Mouse (Mus musculus) embryonic facial prominence, embryonic 12.5 days (tissue): ENCODE results near the gene Etv3. TPM values are rescaled to one million over a fixed set of nuclear protein-coding genes. Genes with fewer than 3 reads are reported as not detected.
"Not testable (repeated sequence)": the region's sequence is repeated elsewhere in the genome, so short reads cannot be mapped to it uniquely, and the experiment has no call there.

ENCODE experiments used
- ATAC-seq: fragments of 200-750 bp; cut with Nextera tagmentation; 2 replicates; pipeline ENCODE4 v1.8.0; 2017; ENCODE audit not compliant: insufficient number of reproducible peaks, insufficient read depth, low FRiP score, low TSS enrichment
- H3K27ac ChIP-seq: fragments of 300-500 bp; sonication (generic); 2 replicates; pipeline ENCODE4 v1.5.1; 2016; ENCODE audit warnings: mild to moderate bottlenecking
- H3K27me3 ChIP-seq: fragments of 300-500 bp; sonication (generic); 2 replicates; pipeline ENCODE4 v1.6.1; 2016; ENCODE audit warnings: mild to moderate bottlenecking, moderate library complexity
- H3K36me3 ChIP-seq: fragments of 300-500 bp; sonication (generic); 2 replicates; pipeline ENCODE4 v1.6.1; 2016; ENCODE audit warnings: mild to moderate bottlenecking
- H3K4me1 ChIP-seq: fragments of 300-500 bp; sonication (generic); 2 replicates; pipeline ENCODE4 v1.6.1; 2016
- H3K4me2 ChIP-seq: fragments of 300-500 bp; sonication (generic); replicated peaks from 2 replicates; pipeline ENCODE4 v1.6.1; 2016; ENCODE audit warnings: mild to moderate bottlenecking, moderate library complexity
- H3K4me3 ChIP-seq: fragments of 300-500 bp; sonication (generic); 2 replicates; pipeline ENCODE4 v1.5.1; 2016; ENCODE audit warnings: mild to moderate bottlenecking
- H3K9ac ChIP-seq: fragments of 300-500 bp; sonication (generic); 2 replicates; pipeline ENCODE4 v1.6.1; 2016; ENCODE audit warnings: mild to moderate bottlenecking, moderate library complexity
- H3K9me3 ChIP-seq: fragments of 300-500 bp; sonication (generic); 2 replicates; pipeline ENCODE4 v1.6.1; 2016; ENCODE audit warnings: mild to moderate bottlenecking, moderate library complexity
- WGBS: fragments of 180-500 bp; shearing (Covaris S2); methylation state at CpG from one replicate; pipeline ENCODE4 v1.1.7; 2016; 5-methylcytosine and 5-hydroxymethylcytosine counted together
- polyA plus RNA-seq: library from polyadenylated mRNA; unstranded; fragments of >200 nt; fragmentation: Nextera tagmentation; extraction: Ambion mirVana; gene quantifications from 2 replicates; pipeline ENCODE4 v1.2.1, GENCODE M21; 2016

The Etv3 gene
- polyA plus RNA-seq, 1 experiment from 2014 or later, result 16.3 TPM

DNA sequence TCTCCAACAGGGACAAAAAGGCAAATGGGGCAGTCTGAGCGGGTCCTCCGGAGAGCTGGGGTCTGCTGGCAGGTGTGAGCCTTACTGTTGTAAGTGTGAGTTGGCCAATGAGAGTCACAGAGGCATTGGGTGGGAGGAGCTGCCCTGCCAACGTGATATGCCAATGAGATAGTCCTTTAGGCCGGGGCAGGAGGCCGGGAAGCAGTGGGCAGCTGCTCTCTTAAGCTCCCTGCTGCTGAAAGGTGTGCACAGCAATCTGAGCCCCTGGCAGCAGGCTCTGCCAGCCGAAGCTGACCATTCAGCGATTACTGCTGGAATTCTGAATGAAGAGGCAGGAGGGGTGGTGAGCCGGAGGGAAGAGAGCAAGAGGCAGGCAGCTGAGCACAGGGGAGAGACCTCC, 15.5 kb downstream of the Etv3 start:
- Histone ChIP-seq H3K9ac (no peak overlapping the region), H3K9me3 (no peaks in the 10 kb centered on the region), H3K4me1 (no peaks in the 10 kb centered on the region), H3K27ac (no peak overlapping the region), H3K4me2 (no peak overlapping the region), H3K4me3 (no peak overlapping the region), H3K36me3 (peaks cover 37% of the 10 kb centered on the region), H3K27me3 (0 out of 2 replicates have a peak, but pooled peaks cover 3% of the 10 kb centered on the region)
- WGBS, result 26% methylated on average over 8 of the region's 8 CpGs
- ATAC-seq, result no peak

DNA sequence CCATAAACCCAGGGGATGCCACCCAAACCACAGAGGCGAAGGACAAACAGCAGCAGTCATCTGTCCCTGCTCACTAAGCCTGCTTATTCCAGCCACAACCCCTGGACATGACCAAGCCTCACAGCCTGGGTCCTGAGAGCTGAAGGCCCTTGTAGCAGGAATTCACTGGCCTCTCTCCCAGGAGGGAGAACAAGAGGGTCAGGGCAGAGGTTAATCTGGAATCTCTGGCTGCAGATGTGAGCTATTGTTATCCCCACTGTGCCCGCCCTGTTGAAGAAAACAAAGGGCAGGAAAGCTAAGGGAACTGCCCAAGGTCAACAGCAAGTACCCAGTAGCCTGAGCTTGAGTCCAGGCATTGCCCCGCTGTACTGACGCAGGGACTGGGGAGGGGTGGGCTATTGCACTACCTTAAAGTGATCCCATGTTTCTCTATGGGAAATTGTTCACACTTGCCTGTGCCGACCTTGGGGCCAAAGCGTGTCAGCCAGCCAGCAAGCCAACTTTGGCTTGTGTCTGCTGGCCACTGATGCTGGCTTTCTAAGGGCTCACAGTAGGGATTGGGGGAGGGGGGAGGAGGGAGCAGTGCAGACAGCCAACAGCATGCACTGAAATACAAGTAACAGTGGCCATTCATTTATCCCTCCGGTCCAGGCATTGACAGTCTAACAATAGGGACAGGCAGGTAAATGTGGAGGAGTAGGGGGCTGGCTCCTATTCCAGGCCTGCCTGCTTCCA, 17.4 kb downstream of the Etv3 start:
- no peak for ATAC-seq
- peaks cover 19% of the 10 kb centered on the region for H3K36me3 ChIP-seq
- H3K4me2 ChIP-seq, result no peak overlapping the region
- H3K9me3 ChIP-seq, result no peaks in the 10 kb centered on the region
- H3K27ac ChIP-seq, result 0 out of 2 replicates have a peak overlapping the region, but pooled peaks have one; percentile 3
- no peak overlapping the region for H3K4me3 ChIP-seq
- H3K9ac ChIP-seq, result no peak overlapping the region
- 56% methylated on average over 7 of the region's 7 CpGs for WGBS
- H3K4me1 ChIP-seq, result no peaks in the 10 kb centered on the region
- H3K27me3 ChIP-seq, result 0 out of 2 replicates have a peak, but pooled peaks cover 3% of the 10 kb centered on the region

DNA sequence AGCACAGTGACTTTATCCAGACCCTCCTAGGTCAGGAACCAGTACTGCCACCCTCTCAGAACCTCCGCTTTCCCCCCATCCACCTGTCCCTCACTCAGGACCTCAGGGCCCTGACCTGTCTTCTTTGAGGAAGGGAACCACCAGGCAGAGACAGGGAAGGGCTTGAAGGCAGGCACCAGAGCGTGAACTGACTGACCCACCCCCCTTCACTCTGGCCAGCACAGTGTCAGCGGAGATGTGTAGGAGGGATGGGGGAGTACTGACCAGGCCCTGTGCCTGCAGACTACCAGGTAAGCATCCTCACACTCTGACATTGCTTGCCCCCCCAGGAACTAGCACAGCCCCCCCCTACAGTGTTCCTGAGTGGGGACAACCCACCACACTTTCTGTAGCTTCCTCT, 20.3 kb downstream of the Etv3 start:
- 0 out of 2 replicates have a peak, but pooled peaks cover 4% of the 10 kb centered on the region for H3K36me3 ChIP-seq
- WGBS, result 66% methylated on average over 3 of the region's 3 CpGs
- no peaks in the 10 kb centered on the region for H3K9me3 ChIP-seq
- no peak for ATAC-seq
- no peak overlapping the region for H3K27ac ChIP-seq
- no peak overlapping the region for H3K4me3 ChIP-seq
- H3K9ac ChIP-seq, result no peak overlapping the region
- 0 out of 2 replicates have a peak, but pooled peaks cover 4% of the 10 kb centered on the region for H3K4me1 ChIP-seq
- peaks cover 11% of the 10 kb centered on the region for H3K27me3 ChIP-seq
- H3K4me2 ChIP-seq, result no peak overlapping the region

DNA sequence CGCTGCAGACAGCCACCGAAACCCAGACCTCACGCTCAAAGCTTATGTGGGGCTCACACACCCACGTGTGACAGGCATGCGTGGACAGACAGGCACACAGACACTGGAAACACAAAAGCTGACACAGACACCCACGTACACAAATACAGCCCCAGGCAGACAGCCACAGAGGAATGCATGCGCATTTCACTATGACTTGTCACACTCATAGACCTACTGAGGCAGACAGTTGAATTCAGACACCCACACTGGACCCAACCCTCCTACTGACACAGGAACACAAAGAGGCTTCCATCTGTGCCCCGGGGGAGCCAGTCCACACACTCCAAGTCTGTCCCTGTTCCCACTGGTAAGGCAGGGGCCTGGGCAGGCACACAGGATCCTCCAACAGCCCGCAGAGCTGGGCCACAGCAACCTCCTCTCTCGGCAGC, 21.1 kb downstream of the Etv3 start:
- Histone ChIP-seq H3K4me1 (0 out of 2 replicates have a peak, but pooled peaks cover 4% of the 10 kb centered on the region), H3K4me3 (no peak overlapping the region), H3K9me3 (no peaks in the 10 kb centered on the region), H3K4me2 (no peak overlapping the region), H3K27me3 (peaks cover 18% of the 10 kb centered on the region), H3K27ac (no peak overlapping the region), H3K36me3 (0 out of 2 replicates have a peak, but pooled peaks cover 4% of the 10 kb centered on the region), H3K9ac (no peak overlapping the region)
- WGBS, result 71% methylated on average over 10 of the region's 10 CpGs
- no peak for ATAC-seq

DNA sequence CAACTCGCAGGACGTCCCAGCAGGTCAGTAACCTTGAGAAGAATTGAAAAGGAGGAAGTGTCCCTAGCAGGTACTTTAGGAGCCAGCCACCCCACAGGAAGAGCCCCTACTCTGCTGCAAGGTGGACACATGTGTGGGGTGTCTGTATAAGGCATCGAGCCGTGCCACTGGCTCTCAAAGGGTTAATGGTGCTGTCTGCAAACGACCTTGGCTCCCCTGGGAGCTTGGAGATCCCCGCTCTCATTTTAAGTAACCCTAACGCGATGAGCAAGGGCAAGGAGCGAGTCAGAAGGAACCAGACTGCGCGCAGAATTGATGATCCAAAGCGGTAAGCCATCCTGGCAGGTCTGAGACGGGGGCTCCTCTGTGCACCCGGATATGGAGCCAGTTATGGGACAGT, 24.7 kb downstream of the Etv3 start:
- Histone ChIP-seq H3K27ac (no peak overlapping the region), H3K4me2 (0 out of 2 replicates have a peak overlapping the region, but pooled peaks have one; percentile 9), H3K4me1 (0 out of 2 replicates have a peak, but pooled peaks cover 4% of the 10 kb centered on the region), H3K36me3 (no peaks in the 10 kb centered on the region), H3K4me3 (no peak overlapping the region), H3K27me3 (peaks cover 26% of the 10 kb centered on the region), H3K9me3 (no peaks in the 10 kb centered on the region), H3K9ac (no peak overlapping the region)
- ATAC-seq, result no peak
- 18% methylated on average over 14 of the region's 14 CpGs for WGBS

DNA sequence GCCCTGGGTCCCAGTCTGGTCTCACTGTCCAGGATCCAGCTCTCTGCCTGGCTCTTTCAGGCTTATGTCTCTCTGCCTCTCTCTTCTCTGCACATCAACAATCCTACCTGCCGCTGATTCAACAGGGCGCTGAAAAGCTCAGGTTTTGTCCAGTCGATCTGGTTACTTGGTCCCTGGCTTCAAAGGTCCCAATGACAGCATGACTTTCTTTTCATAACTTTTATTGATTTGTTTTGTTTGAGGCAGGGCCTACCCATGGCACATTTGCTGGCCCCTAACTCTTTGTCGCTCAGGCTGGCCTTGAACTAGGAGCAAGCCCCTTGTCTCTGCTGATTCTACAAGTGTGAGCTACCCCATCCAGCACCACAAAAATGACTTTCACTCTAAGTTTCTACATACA, 27.1 kb downstream of the Etv3 start:
- Histone ChIP-seq H3K36me3 (no peaks in the 10 kb centered on the region), H3K4me1 (0 out of 2 replicates have a peak, but pooled peaks cover 4% of the 10 kb centered on the region), H3K9ac (no peak overlapping the region), H3K9me3 (no peaks in the 10 kb centered on the region), H3K4me2 (no peak overlapping the region), H3K27ac (no peak overlapping the region), H3K27me3 (peaks cover 23% of the 10 kb centered on the region), H3K4me3 (no peak overlapping the region)
- ATAC-seq, result no peak
- 92% methylated on average over 4 of the region's 4 CpGs for WGBS

DNA sequence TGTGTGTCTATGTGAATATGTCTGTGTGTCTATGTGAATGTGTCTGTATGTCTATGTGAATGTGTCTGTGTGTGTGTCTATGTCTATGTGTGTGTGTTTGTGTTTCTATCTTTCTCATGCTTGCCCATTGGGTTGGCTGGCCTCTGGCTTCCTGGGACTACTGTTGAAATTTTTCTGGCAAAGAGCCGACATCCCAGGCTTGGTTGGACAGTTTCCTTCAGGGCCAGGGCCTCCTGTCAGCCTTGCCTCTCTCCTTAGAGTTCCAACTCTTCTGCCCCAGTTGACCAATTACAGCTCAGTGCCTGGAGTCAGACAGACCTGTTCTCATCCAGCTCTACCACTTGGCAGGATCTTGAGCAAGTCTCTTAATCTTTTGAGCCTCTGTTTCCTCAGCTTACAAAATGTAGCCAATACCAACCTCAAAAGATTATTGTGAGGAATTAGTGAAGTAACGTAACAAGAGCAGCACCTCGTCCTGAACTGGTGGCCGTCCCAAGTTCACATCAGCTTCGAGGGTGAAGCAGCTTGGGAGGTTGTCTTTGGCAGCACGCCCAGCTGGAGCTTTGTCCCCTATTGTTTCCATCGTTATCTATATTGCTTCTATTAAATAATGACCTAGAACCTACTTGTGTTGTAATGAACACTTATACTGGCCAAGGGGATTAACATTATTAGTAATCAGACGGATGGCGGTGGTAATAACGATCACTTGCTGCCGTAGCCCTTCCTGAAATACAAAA, 28.2 kb downstream of the Etv3 start:
- Histone ChIP-seq H3K4me2 (no peak overlapping the region), H3K27me3 (peaks cover 23% of the 10 kb centered on the region), H3K36me3 (no peaks in the 10 kb centered on the region), H3K27ac (no peak overlapping the region), H3K4me3 (no peak overlapping the region), H3K9ac (no peak overlapping the region), H3K4me1 (0 out of 2 replicates have a peak, but pooled peaks cover 4% of the 10 kb centered on the region), H3K9me3 (no peaks in the 10 kb centered on the region)
- WGBS, result 74% methylated on average over 11 of the region's 11 CpGs
- ATAC-seq, result no peak

DNA sequence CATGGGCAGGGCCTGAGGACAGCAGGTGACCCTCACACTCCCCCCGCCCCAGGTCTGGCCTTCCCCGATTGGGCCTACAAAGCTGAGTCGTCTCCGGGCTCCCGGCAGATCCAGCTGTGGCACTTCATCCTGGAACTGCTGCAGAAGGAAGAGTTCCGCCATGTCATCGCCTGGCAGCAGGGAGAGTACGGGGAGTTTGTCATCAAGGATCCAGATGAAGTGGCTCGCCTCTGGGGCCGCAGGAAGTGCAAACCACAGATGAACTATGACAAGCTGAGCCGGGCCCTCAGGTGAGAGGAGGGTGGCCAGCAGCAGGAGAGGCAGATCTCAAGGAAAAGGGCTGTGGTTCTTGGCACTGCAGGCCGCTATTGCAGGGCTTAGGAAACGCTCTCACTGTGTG, 29.7 kb downstream of the Etv3 start:
- not testable (repeated sequence) for H3K9me3 ChIP-seq, H3K4me2 ChIP-seq, H3K4me3 ChIP-seq, H3K4me1 ChIP-seq, ATAC-seq, H3K36me3 ChIP-seq, H3K9ac ChIP-seq, H3K27ac ChIP-seq
- peaks cover 18% of the 10 kb centered on the region for H3K27me3 ChIP-seq
- 76% methylated on average over 13 of the region's 13 CpGs for WGBS

DNA sequence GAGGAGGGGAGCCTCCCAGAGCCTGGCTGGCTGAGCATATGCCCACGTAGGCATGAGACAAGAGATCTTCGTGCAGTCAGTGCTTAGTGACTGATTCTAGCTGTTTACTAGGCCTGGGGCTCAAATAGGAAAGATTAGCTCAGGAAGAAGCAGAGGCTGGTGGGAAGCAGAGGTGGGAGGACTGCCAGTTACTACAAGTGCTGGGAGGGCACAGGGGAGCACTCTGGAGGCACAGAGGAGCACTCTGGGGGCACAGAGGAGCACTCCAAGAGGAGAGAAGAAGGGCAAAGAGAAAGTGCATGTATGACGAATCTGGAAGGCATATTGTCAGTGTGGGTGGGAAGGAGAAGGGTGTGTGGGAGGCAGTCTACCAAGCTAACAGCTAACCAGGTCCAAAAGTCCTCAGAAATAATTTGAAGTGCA, 30.9 kb downstream of the Etv3 start:
- Histone ChIP-seq H3K9me3 (no peaks in the 10 kb centered on the region), H3K27ac (no peak overlapping the region), H3K9ac (no peak overlapping the region), H3K4me2 (no peak overlapping the region), H3K4me1 (no peaks in the 10 kb centered on the region), H3K36me3 (no peaks in the 10 kb centered on the region), H3K27me3 (peaks cover 9% of the 10 kb centered on the region), H3K4me3 (no peak overlapping the region)
- WGBS, result 61% methylated on average over 3 of the region's 3 CpGs
- ATAC-seq, result no peak

DNA sequence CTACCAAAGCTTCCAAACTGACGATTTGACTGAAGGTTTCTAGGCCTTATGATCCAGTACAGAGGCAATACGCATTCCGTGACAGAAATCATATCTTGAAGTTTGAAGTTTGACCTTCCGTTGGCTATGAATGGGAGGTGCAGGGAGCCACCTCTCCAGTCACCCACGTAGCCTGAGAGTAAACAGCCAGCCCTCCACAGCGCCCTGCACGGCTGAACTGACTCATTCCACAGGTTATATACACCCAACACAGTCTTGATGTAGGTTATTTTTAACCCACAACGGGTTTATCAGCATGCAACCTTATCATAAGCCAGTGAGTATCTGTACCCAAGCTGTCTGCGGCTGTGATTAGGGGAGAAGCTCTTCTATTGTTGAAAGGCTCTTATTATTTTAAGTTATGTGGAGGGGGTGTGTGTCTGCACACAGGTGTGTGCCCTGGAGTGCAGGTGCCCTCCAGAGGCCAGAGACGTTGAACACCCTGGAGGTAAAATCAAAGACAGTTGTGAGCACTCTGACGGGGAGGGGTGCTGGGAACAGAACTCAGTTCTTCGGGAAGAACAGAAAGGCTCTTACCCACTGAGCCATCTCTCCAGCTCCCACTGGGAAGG, 31.6 kb downstream of the Etv3 start:
- H3K27me3 ChIP-seq, result peaks cover 3% of the 10 kb centered on the region
- 83% methylated on average over 12 of the region's 12 CpGs for WGBS
- ATAC-seq, result no peak
- no peaks in the 10 kb centered on the region for H3K36me3 ChIP-seq
- H3K4me2 ChIP-seq, result no peak overlapping the region
- H3K27ac ChIP-seq, result no peak overlapping the region
- no peaks in the 10 kb centered on the region for H3K4me1 ChIP-seq
- H3K9ac ChIP-seq, result no peak overlapping the region
- H3K4me3 ChIP-seq, result no peak overlapping the region
- H3K9me3 ChIP-seq, result no peaks in the 10 kb centered on the region

DNA sequence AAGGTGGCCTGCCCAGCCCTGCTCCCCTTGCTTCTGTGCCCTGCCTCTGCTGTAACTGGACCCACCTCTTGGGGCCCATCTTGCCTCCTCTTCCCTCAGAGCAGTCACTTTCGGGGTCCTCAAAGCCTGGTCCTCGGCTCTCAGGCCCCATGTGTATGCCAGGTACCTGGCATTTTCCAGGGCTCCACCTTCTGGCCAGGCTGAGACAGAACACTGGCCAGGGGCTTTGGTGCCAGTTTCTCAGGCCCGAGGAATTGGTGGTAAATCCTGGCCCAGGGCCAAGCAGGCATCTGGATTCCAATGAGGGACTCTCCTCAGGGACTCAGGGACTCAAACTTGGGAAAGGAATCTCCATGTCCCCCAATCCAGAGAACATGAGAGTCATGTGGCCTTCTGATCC, 34.9 kb downstream of the Etv3 start:
- H3K9ac ChIP-seq, result no peak overlapping the region
- no peaks in the 10 kb centered on the region for H3K4me1 ChIP-seq
- H3K4me2 ChIP-seq, result no peak overlapping the region
- no peaks in the 10 kb centered on the region for H3K27me3 ChIP-seq
- ATAC-seq, result no peak
- WGBS, result 65% methylated on average over 3 of the region's 3 CpGs
- H3K4me3 ChIP-seq, result no peak overlapping the region
- no peaks in the 10 kb centered on the region for H3K36me3 ChIP-seq
- no peaks in the 10 kb centered on the region for H3K9me3 ChIP-seq
- H3K27ac ChIP-seq, result no peak overlapping the region
